Mouse (Mus musculus) c-Kit-positive CD71-positive TER-119-positive erythroid progenitor cells, embryonic 14.5 days (primary cell): ENCODE data around the gene Srebf1.
A peak's percentile ranks its signal among the peaks of the same experiment; 100 is the strongest.

Experiments
- DNase-seq: peaks from one replicate; pipeline ENCODE4 v3.0.0-alpha.2; 2013; ENCODE audit warnings: low spot score

Srebf1 gene

DNA sequence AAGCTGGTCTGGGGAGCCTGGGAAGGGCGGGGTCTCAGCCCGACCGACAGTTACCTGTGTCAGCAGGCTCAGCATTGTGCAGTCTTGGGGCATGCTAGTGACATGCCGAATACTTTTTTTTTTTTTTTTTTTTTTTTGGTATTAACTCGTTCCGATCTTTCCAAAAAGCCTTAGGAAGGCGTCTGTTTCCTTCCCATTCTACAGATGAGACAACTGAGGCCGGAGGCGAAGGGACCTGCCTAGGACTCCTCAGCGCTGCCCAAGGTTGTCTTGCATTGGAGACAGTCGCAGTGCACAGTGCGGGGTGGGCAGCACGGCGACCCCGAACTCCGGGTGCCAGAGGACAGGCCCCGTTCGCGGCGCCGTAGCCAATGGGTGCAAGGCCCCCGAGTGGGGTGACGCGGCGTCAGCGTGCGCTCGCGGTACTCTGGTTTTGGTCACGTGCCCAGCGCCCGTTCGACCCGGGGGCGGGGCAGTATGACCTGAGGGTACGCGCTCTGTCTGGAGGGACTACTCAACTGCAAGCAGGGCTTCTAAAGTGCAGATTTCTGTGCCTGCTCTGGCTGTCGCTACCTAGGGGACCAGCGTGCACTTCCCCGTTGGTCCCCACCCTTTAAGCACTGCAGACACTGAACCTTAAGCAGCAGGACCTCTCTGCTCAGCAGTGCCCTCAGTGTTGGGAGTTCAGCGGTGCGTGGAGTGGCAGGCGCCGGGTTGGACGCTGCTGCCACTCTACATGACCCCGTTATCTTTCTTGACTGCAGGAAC is at the start of gene Srebf1:
Gene Srebf1 (minus strand): TSS at position 113 of the 768 bp plus-strand sequence.
- peak; percentile 69 for DNase-seq

GRCm38 (mm10) chr11:60268563-60268962 is 46.2 kb upstream of the Srebf1 start:
- no peak for DNase-seq

- no peak for DNase-seq
These were observed 43.0 kb upstream of the Srebf1 start for GRCm38 (mm10) chr11:60265271-60265985.

DNA sequence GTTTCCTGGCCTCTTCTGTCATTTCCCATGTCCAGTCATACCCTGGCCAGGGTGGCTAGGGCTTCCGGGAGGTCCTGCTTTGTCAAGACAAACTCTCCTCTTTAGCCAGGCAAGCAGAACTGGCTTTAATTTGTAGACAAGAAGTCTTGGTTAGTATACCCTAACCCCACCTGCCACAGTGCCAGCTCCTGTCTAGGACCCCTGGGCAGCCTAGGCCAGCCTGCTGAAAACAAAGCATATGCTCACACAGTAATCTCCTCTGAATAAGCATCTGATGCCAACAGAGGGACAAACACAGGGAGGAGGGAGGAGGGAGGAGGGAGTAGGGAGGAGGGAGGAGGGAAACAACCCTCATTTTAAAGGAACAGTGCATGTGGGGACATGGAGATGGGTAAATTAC is 42.3 kb upstream of the Srebf1 start:
- no peak for DNase-seq

DNA sequence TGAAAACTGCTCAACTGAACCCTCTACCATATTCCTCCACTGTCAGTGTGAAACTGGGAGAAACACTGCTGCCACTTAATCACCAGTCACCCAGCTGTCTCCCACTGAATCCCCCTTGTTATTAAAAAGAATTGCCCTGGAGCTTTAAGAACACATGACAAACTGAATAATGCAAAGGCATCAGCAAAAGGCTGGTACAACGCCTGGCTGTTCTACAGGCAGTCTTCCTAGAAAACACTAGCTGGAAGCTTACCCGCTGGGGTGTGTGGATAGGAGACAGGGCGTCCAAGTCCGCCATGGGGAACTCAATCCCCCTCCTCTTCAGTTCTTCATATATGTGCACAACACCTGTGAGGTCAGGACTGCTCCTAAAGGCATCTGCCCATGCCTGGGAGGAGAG is 40.0 kb upstream of the Srebf1 start:
- no peak for DNase-seq

GRCm38 (mm10) chr11:60260743-60261142 is 38.4 kb upstream of the Srebf1 start:
- DNase-seq = no peak

GRCm38 (mm10) chr11:60257696-60258095 is 35.3 kb upstream of the Srebf1 start:
- no peak for DNase-seq

GRCm38 (mm10) chr11:60256713-60257112 is 34.3 kb upstream of the Srebf1 start:
- no peak for DNase-seq

DNA sequence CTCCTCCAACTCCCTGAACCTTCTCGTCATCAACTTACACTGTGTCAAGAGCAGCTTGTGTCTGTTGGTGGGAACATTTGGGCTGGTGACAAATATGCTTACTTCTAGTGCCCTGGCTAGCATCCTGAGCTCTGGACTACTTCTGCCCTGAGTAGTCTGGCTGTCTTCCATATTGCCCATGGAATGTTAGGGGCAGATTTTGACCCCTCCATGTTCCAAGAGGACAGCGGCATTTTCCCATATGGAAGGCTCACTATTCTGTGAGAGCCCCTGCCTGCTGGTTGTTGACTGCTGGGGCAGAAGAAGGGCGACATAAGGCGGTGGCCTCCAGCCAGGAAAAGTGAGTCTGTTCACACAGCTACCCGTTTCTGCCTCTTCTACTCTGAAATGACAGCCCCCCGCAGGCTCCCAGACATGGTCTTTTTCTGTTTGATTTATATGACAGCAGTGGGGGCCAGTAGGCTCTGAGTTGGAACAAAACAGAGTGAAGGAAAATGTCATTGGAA is 33.8 kb upstream of the Srebf1 start:
- no peak for DNase-seq

- DNase-seq = no peak
These were observed 33.3 kb upstream of the Srebf1 start for GRCm38 (mm10) chr11:60255639-60256038.

DNA sequence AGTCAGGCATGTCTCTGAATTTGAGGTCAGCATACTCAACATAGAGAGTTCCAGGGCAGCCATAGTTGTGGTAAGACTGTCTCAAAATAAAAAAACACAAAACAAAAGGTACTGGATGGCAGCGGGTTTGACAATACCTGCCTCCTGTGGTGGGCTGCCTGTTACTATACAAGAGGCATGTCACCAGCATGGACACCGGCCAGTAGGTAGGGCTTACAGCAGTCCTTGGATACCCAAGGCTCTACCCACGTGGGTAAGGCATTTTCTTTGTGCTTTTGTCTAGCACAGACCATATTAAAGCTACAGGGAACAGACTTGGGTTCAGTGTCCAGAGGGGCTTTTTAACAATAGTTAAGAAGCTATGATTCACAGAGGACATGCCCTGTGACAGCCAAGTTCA is 32.8 kb upstream of the Srebf1 start:
- DNase-seq = no peak

DNA sequence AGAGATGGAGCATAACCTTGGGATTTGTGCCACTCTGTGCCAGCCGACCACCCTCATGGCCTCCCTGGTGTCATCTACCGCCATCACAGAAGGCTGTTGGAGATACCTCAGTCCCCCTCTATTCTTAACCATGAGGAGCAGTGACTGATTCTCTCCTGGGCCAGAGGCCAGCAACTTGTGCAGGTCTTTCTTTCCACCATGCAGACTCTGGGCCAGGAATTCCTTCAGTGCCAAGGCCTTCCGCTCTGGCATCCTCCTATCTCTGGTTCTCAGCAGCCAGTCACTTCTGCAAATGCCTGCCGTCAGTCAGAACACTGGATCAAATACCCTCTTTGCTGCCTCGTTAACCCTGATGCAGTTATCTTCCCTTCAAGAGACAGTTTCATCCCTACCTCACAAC is 31.9 kb upstream of the Srebf1 start:
- DNase-seq = no peak

GRCm38 (mm10) chr11:60253546-60253945 is 31.2 kb upstream of the Srebf1 start:
- DNase-seq = no peak

GRCm38 (mm10) chr11:60250971-60251643 is 28.7 kb upstream of the Srebf1 start:
- peak; percentile 59 for DNase-seq

DNA sequence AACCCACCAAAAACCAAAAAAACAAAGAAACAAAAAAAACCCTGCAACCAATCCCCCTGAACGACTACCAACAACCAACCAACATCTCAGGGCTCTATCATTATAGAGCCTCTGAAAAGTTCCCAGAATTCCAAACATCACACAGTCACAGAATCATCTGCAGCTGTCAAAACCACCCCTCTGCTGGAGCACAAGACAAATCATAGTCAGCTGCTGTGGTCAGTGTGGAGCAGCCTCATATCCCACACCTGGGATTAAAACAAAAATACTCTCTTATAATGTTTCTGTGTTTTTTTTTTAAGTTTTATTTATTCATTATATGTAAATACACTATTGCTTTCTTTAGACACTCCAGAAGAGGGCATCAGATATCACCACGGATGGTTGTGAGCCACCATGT is 27.5 kb upstream of the Srebf1 start:
- no peak for DNase-seq

GRCm38 (mm10) chr11:60248596-60249404 is 26.4 kb upstream of the Srebf1 start:
- no peak for DNase-seq

- DNase-seq = no peak
These were observed 25.6 kb upstream of the Srebf1 start for GRCm38 (mm10) chr11:60247753-60248550.

GRCm38 (mm10) chr11:60246077-60246476 is 23.7 kb upstream of the Srebf1 start:
- DNase-seq = no peak

GRCm38 (mm10) chr11:60244503-60245143 is 22.2 kb upstream of the Srebf1 start:
- DNase-seq = no peak

GRCm38 (mm10) chr11:60240509-60240908 is 18.1 kb upstream of the Srebf1 start:
- no peak for DNase-seq

DNA sequence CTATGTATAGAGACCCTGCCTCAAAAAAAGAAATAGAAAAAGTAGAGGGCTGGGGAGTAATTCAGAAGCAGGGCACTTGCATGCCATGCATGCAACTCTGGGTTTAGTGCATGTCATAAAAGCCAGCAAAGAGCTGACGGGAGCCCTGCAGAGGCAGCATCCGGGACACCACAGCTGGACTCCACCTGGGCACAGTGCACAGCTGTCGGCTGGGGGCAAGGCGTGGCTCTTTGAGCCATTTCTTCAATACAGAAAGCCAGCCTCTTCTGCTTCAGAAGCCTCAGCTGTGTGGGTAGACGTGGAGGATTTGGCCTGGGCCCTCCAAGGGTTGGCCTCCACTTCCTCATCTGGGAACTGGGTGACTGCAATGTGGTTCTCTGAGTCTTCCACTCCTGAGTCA is 13.0 kb upstream of the Srebf1 start:
- no peak for DNase-seq
